Mouse (Mus musculus): ENCODE results near the gene Ms4a4b. TPM values are rescaled to one million over a fixed set of nuclear protein-coding genes. Genes with fewer than 3 reads are reported as not detected.

Ms4a4b gene
- polyA plus RNA-seq (2012; rRNA removed), result 0.46 and 0.55 TPM in 2 replicates

DNA sequence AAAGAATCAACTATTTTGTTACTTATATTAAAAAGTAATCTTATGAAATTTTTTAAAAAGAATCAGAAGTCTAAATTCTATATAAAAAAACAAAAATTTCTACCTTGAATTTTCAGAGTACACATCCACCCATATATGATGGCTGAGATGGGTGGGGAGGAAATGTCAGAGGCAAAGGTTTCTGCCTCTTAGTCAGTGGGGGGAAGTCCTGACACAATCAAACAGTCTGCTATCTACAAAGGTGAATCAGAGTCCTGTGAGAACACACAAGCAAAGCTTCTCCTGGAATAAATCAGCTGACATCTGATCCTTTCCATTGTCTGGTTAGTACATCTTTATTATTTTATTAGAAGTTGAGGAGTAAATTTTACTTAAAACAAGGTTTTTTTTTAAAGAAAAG lies at the start of gene Ms4a4b:
TSS of gene Ms4a4b (plus strand) at position 216 of the 400 bp plus-strand sequence.

DNA sequence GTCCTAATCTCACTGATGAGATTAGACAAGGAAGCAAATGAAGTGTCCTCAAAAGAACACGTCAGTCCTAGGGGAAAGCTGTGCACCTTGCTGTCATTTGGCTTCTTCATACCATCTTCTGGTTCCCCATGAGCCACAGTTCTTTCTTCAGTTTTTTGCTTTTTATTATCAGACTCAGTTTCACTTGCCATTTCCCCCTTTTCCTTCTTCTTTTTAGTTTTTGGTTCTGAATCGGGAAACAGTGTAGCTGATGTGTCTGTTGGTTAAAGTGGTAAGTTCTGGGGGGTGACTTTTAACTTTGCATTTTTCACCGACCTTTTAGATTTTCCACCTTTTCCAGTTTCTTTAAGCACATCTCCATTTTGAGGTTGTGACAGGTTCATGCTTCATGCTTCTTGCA lies 38.8 kb upstream of the Ms4a4b start, which contains the start of gene Ms4a4c:
TSS of gene Ms4a4c (plus strand) at position 244 of the 400 bp plus-strand sequence.

DNA sequence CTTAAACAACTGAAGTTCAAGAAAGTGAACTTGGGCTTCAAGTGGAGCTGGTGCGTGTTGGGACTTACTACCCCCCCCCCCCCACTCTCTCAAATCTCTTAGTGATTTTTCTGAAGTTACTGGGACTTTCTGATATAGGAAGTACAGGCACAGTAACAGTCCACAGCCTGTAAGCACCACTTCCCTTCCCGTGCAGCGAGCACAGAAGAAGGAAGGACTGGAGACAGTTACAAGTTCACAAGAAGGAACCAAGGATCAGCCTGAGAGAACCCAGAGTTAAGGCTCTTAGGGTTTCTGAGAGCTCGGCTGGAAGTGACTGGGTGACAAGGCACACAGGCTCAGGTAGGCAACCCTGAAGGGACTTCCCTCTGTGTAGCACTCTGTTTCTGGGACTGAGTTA lies 25.9 kb downstream of the Ms4a4b start, which contains the start of gene Ms4a6c:
TSS of gene Ms4a6c (plus strand) at position 152 of the 400 bp plus-strand sequence.

DNA sequence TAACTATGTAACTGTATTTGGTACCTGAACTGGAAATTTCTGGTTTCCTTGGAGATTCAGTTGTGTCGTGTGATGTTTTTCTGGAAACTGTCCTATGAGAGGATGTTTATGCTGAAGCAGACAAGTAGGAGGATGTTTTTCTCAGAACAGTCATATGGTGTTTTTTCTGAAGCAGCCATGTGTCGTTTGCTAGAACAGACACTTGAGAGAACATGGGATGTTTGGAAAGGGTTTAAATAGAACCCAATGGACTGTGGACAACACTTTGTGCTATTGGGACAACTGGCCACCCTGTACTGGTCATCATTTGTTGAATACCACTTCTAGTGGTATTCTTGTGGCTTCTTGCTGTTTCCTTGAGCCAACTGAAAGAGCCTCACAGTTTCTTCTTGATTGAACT lies 42.4 kb downstream of the Ms4a4b start, which contains the start of gene Gm8369:
TSS of gene Gm8369 (plus strand) at position 193 of the 400 bp plus-strand sequence.

DNA sequence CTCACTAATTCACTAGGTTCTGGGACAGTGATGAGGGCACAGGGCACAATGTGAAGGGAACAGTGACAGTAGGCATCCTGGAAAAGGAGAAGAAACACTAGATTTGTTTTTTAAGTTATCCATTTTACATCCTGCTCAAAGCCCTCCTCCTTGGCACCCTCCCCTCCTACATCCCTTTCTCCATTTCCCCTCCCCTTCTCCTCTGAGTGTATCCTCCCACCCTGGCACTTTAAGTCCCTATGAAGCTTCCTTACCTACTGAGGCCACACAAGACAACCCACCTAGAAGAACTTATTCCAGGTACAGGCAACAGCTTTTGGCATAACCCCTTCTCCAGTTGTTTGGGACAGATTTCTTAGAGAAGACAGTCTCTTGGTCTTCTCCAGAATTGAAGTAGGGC lies 72.9 kb downstream of the Ms4a4b start, which contains the start of gene Ms4a6b:
TSS of gene Ms4a6b (plus strand) at position 267 of the 400 bp plus-strand sequence.

Other genes with a start within 250 kb of the Ms4a4b start
- gene Ms4a13, start 246.8 kb upstream of the Ms4a4b start, polyA plus RNA-seq (2012; rRNA removed), result not detected in 2 replicates
- not detected in 2 replicates for gene Ms4a12, start 211.1 kb upstream of the Ms4a4b start, polyA plus RNA-seq (2012; rRNA removed)
- gene Ms4a1, start 177.3 kb upstream of the Ms4a4b start, polyA plus RNA-seq (2012; rRNA removed), result 0.05 TPM in 1 of 2 replicates, not detected in the other
- gene Ms4a5, start 159.7 kb upstream of the Ms4a4b start, polyA plus RNA-seq (2012; rRNA removed), result not detected in 2 replicates
- 0.15 and 0.25 TPM in 2 replicates for gene Ms4a14, start 129.1 kb upstream of the Ms4a4b start, polyA plus RNA-seq (2012; rRNA removed)
- gene Ms4a7, start 107.4 kb upstream of the Ms4a4b start, polyA plus RNA-seq (2012; rRNA removed), result 2.5 TPM in 2 replicates
- gene Ms4a4a, start 68.0 kb upstream of the Ms4a4b start, polyA plus RNA-seq (2012; rRNA removed), result 0.18 and 0.20 TPM in 2 replicates
- 0.11 and 0.48 TPM in 2 replicates for gene Ms4a4c, start 38.8 kb upstream of the Ms4a4b start, polyA plus RNA-seq (2012; rRNA removed)
- 1.8 and 2.4 TPM in 2 replicates for gene Ms4a6c, start 25.8 kb downstream of the Ms4a4b start, polyA plus RNA-seq (2012; rRNA removed)
- gene Gm8369, start 42.4 kb downstream of the Ms4a4b start, polyA plus RNA-seq (2012; rRNA removed), result not detected in 2 replicates
- gene Ms4a6b, start 73.0 kb downstream of the Ms4a4b start, polyA plus RNA-seq (2012; rRNA removed), result 1.2 and 1.5 TPM in 2 replicates
- 15.2 and 20.3 TPM in 2 replicates for gene Ms4a4d, start 93.2 kb downstream of the Ms4a4b start, polyA plus RNA-seq (2012; rRNA removed)
- gene Ms4a6d, start 161.3 kb downstream of the Ms4a4b start, polyA plus RNA-seq (2012; rRNA removed), result 2.1 and 4.6 TPM in 2 replicates
- gene Ms4a2, start 180.2 kb downstream of the Ms4a4b start, polyA plus RNA-seq (2012; rRNA removed), result not detected in 2 replicates
- not detected in 2 replicates for gene Ms4a3, start 197.3 kb downstream of the Ms4a4b start, polyA plus RNA-seq (2012; rRNA removed)
- 0.24 TPM in 1 of 2 replicates, not detected in the other for gene Oosp2, start 217.0 kb downstream of the Ms4a4b start, polyA plus RNA-seq (2012; rRNA removed)
- gene Oosp1, start 247.6 kb downstream of the Ms4a4b start, polyA plus RNA-seq (2012; rRNA removed), result 5.1 and 6.0 TPM in 2 replicates

All from ovary, adult 2 months (tissue).